ENCODE assay signal across 8 mouse cellular contexts in genomic region chr14:77156911-77157504, GRCm38 (mm10). TPM values are rescaled to one million over a fixed set of nuclear protein-coding genes. Genes with fewer than 3 reads are reported as not detected.
DNase-seq lines count a peak whose midpoint lies in the region; ATAC-seq lines count a peak whose summit lies in the region.

No protein-coding gene starts in this region.

- peak overlapping the region; percentile 93 for H3K9ac ChIP-seq in forebrain, embryonic 16.5 days (replicated peaks; ENCODE audit: low read depth, low read length)
- H3K9ac ChIP-seq in limb, embryonic 12.5 days (replicated peaks), result peak overlapping the region; percentile 79
- peak overlapping the region; percentile 92 for H3K9ac ChIP-seq in neural tube, embryonic 13.5 days

- H3K4me3 ChIP-seq in erythroblast, embryonic 14.5 days (replicated peaks), result peak overlapping the region; percentile 18
- peak overlapping the region; percentile 96 for H3K4me3 ChIP-seq in forebrain, embryonic 16.5 days (replicated peaks; ENCODE audit: low read length)
- peak overlapping the region; percentile 81 for H3K4me3 ChIP-seq in limb, embryonic 12.5 days (replicated peaks)
- H3K4me3 ChIP-seq in neural tube, embryonic 13.5 days, result peak overlapping the region; percentile 78

- under 1% methylated on average over 64 of the region's 64 CpGs for WGBS in forebrain, embryonic 16.5 days
- under 1% methylated on average over 64 of the region's 64 CpGs for WGBS in limb, embryonic 12.5 days
- WGBS in neural tube, embryonic 13.5 days, result under 1% methylated on average over 58 of the region's 64 CpGs

- peak overlapping the region; percentile 98 for H3K27ac ChIP-seq in forebrain, embryonic 16.5 days (ENCODE audit: low read length)
- peak overlapping the region; percentile 73 for H3K27ac ChIP-seq in limb, embryonic 12.5 days
- peak overlapping the region; percentile 96 for H3K27ac ChIP-seq in neural tube, embryonic 13.5 days (replicated peaks)

- no peak for ATAC-seq in erythroblast, adult 5-6 weeks (replicated peaks; ENCODE audit: low FRiP score, poor library complexity, severe bottlenecking)
- ATAC-seq in forebrain, embryonic 16.5 days, result peak; percentile 43
- ATAC-seq in limb, embryonic 12.5 days (ENCODE audit: insufficient number of reproducible peaks, insufficient read depth, low FRiP score, low TSS enrichment, low read depth), result peak; percentile 66
- peak; percentile 67 for ATAC-seq in neural tube, embryonic 13.5 days (ENCODE audit: low read depth)

- peak overlapping the region; percentile 83 for H3K4me2 ChIP-seq in forebrain, embryonic 16.5 days (ENCODE audit: low read length)
- H3K4me2 ChIP-seq in limb, embryonic 12.5 days, result peak overlapping the region; percentile 91
- H3K4me2 ChIP-seq in neural tube, embryonic 13.5 days, result peak overlapping the region; percentile 63

- peak; percentile 45 for DNase-seq in right cerebral cortex, postnatal 14 days
- no peak for DNase-seq in right cerebral cortex, postnatal 25 days
- DNase-seq in cerebellum, postnatal 4 days (ENCODE audit: low spot score in 2 of 2), result no peak

- peaks cover 37% of the 10 kb centered on the region for H3K27me3 ChIP-seq in erythroblast, embryonic 14.5 days (ENCODE audit: control insufficient read depth)
- H3K27me3 ChIP-seq in forebrain, embryonic 16.5 days (replicated peaks; ENCODE audit: control insufficient read depth, insufficient read depth, low read length), result no peaks in the 10 kb centered on the region
- peaks cover 20% of the 10 kb centered on the region; the same call in 1 of the 2 replicates for H3K27me3 ChIP-seq in limb, embryonic 12.5 days
- no peaks in the 10 kb centered on the region; the same call in 1 of the 2 replicates for H3K27me3 ChIP-seq in neural tube, embryonic 13.5 days

- no peaks in the 10 kb centered on the region for H3K4me1 ChIP-seq in erythroblast, embryonic 14.5 days (ENCODE audit: control insufficient read depth)
- peaks cover 39% of the 10 kb centered on the region for H3K4me1 ChIP-seq in forebrain, embryonic 16.5 days (replicated peaks; ENCODE audit: control insufficient read depth, insufficient read depth, low read length)
- peaks cover 23% of the 10 kb centered on the region for H3K4me1 ChIP-seq in limb, embryonic 12.5 days (replicated peaks)
- peaks cover 57% of the 10 kb centered on the region for H3K4me1 ChIP-seq in neural tube, embryonic 13.5 days (replicated peaks)

- no peaks in the 10 kb centered on the region for H3K9me3 ChIP-seq in erythroblast, embryonic 14.5 days (ENCODE audit: control insufficient read depth, low read length)
- H3K9me3 ChIP-seq in forebrain, embryonic 16.5 days (ENCODE audit: control insufficient read depth, low read length), result no peaks in the 10 kb centered on the region
- H3K9me3 ChIP-seq in limb, embryonic 12.5 days, result no peaks in the 10 kb centered on the region
- no peaks in the 10 kb centered on the region for H3K9me3 ChIP-seq in neural tube, embryonic 13.5 days

- H3K36me3 ChIP-seq in erythroblast, embryonic 14.5 days (ENCODE audit: control insufficient read depth), result no peaks in the 10 kb centered on the region
- no peaks in the 10 kb centered on the region for H3K36me3 ChIP-seq in forebrain, embryonic 16.5 days (ENCODE audit: control insufficient read depth, insufficient read depth)
- H3K36me3 ChIP-seq in limb, embryonic 12.5 days, result no peaks in the 10 kb centered on the region
- H3K36me3 ChIP-seq in neural tube, embryonic 13.5 days, result no peaks in the 10 kb centered on the region

RNA-seq across cellular contexts. Expression of gene Enox1, which starts 0.4 kb away (rescaled TPM):
- not detected in 2 replicates for polyA plus RNA-seq in erythroblast, embryonic 14.5 days (2012)
- total RNA-seq in erythroblast, adult 5-6 weeks (2015; ENCODE audit: low replicate concordance), result not detected in 2 replicates
- not detected in 2 replicates for total RNA-seq in erythroblast, adult 5-6 weeks (2017; ENCODE audit: low replicate concordance)
- polyA plus RNA-seq in forebrain, embryonic 16.5 days (2015; fragmentation: Nextera tagmentation; extraction: Ambion mirVana), result 64.4 and 65.7 TPM in 2 replicates
- 12.9 and 15.1 TPM in 2 replicates for polyA plus RNA-seq in limb, embryonic 12.5 days (2016; fragmentation: Nextera tagmentation; extraction: Ambion mirVana)
- polyA plus RNA-seq in neural tube, embryonic 13.5 days (2015; fragmentation: Nextera tagmentation; extraction: Ambion mirVana), result 40.4 and 44.9 TPM in 2 replicates

Comparison
In these comparisons a context has a peak if more than half of its experiments do, and no peak if none do; other contexts are left out.
1. H3K4me3 ChIP-seq: peak in every context shown above with its lines; median percentile 96 in forebrain, embryonic 16.5 days; 81 in limb, embryonic 12.5 days; 78 in neural tube, embryonic 13.5 days; 18 in erythroblast, embryonic 14.5 days.
2. RNA of gene Enox1, which starts 0.4 kb away (polyA plus RNA-seq): 64.4 to 65.7 TPM in forebrain, embryonic 16.5 days, 40.4 to 44.9 TPM in neural tube, embryonic 13.5 days and 12.9 to 15.1 TPM in limb, embryonic 12.5 days; not detected in erythroblast, embryonic 14.5 days; every median in the first group is over 10 times any median in the second.
3. Peak in every context shown above with its lines, with median percentiles within 50 percentile points of each other: H3K27ac ChIP-seq, H3K4me2 ChIP-seq and H3K9ac ChIP-seq.